Mouse (Mus musculus) embryo, embryonic 11.5 days (tissue): ENCODE results near the gene Zbtb44.

Source experiments
- DNase-seq: peaks from one replicate; pipeline ENCODE4 v3.0.0-alpha.2; 2012; ENCODE audit warnings: low read depth, low spot score

Zbtb44 gene

GRCm38 (mm10) chr9:31108464-31108863 is 78.0 kb downstream of the Zbtb44 start:
- no peak for DNase-seq

GRCm38 (mm10) chr9:31115586-31115985 is 85.1 kb downstream of the Zbtb44 start:
- DNase-seq: no peak

DNA sequence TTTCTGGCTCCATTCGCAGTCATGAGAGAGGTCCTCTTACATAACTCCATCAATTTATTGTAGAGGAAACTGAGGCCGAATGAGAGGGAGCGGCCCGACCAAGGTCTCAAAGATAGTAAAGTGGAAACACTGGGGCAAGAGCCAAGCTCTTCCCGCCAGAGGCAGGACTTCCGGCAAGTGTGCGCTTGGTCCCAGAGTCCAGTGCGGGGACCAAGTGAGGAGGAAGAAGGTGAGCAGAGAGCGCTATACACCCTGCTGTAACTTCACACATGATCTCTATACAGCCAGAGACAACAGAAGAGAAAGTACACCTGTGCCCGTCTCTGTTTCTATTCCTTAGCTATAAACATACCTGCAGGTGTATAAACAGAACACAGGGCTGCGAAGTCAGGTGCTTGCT is 86.6 kb downstream of the Zbtb44 start:
- DNase-seq: no peak

- DNase-seq: no peak
Observed at GRCm38 (mm10) chr9:31117488-31117887, 87.0 kb downstream of the Zbtb44 start.

- peak; percentile 56 for DNase-seq
Observed at GRCm38 (mm10) chr9:31118520-31119298, 88.3 kb downstream of the Zbtb44 start.

DNA sequence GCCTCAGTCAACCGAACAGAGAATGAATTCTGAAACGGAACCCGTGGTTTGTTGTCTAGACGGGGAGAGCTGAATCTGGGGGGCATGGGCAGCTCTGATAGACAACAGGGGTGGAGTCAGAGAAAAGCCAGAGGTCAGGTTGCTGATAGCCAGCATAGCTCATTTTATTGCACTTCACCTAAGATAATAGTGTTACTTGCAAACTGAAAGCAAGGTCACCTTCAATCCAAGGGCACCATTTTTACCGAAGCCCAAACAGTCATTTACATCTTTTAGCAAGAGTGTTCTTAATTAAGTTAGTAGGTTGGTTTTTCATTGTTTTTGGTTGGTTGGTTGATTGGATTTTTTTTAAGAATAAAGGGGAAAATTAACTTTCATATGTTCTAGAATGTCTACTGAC is 89.0 kb downstream of the Zbtb44 start:
- no peak for DNase-seq

DNA sequence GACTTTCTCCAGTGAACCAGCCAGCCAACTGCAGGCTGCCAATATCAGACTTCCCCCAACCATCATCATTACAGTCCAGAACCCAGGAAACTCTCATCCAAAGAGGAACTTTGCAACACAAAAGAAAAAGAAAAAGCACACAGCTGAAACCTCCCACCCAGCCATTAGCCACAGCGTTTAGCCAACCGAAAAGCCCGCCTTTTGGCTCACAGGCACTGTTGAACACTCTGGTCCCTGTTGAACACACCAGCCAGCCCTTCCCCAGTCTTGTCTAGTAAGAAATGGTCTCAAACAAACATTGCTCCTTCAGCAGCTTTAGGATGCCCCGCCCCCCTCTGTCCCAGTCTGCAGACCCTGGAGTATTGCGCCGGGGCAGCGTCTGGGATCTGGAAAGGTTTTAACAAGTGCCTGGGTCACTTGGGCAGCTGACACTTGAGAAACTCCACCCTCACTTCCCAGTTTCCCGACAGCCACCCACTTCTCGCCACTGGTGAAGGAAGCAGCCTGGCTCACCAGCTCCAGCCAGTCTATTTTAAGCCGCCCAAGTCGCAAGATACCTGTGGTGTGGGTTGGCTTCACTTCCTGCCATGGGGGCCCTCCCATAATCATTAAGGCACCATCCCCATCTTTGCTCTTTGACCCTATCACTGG is 89.6 kb downstream of the Zbtb44 start:
- DNase-seq: no peak

- DNase-seq: no peak
Observed at GRCm38 (mm10) chr9:31120533-31120915, 90.1 kb downstream of the Zbtb44 start.

DNA sequence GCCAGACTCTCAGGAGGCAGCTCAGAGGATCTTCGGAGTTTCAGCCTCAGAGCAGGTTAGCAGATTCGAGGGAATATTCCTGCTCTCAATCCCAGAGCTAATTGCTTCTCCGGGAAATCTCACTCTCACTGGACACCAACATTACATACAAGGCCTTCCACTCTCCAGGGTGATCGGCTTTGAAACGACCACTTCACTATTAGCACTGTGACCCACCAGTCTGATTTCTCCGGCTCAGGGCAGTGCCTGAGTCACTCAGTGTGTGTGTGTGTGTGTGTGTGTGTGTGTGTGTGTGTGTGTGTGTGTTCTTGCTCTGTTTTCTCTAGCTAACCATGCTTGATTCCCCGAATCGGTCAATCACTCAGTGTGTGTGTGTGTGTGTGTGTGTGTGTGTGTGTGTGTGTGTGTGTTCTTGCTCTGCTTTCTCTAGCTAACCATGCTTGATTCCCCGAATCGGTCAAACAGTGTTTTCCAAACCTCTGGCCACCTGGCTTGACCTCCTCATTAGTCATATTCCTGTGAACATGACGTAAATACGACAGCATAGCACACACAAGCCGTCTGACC is 92.1 kb downstream of the Zbtb44 start:
- no peak for DNase-seq
